Mouse (Mus musculus) midbrain, embryonic 11.5 days (tissue): ENCODE data around the gene Rnf145. TPM values are rescaled to one million over a fixed set of nuclear protein-coding genes. Genes with fewer than 3 reads are reported as not detected.

Source experiments
- ATAC-seq: fragments of 200-750 bp; cut with Nextera tagmentation; 2 replicates; pipeline ENCODE4 v1.8.0; 2017; ENCODE audit warnings: moderate TSS enrichment, moderate library complexity; ENCODE audit not compliant: low FRiP score
- DNase-seq: peaks from one replicate; pipeline ENCODE4 v3.0.0; 2015; ENCODE audit warnings: low spot score; ENCODE audit errors: missing footprints
- H3K27ac ChIP-seq: fragments of 300-500 bp; sonication (generic); 2 replicates; pipeline ENCODE4 v1.5.1; 2014; ENCODE audit warnings: low read depth, low read length
- H3K27me3 ChIP-seq: fragments of 300-500 bp; sonication (generic); 2 replicates; pipeline ENCODE4 v1.6.1; 2014; ENCODE audit warnings: mild to moderate bottlenecking, low read length, moderate library complexity, mixed read lengths; ENCODE audit not compliant: control insufficient read depth, insufficient read depth
- H3K36me3 ChIP-seq: fragments of 300-500 bp; sonication (generic); 2 replicates; pipeline ENCODE4 v1.6.1; 2014; ENCODE audit warnings: mild to moderate bottlenecking, low read length, moderate library complexity, mixed read lengths; ENCODE audit not compliant: control insufficient read depth, insufficient read depth
- H3K4me1 ChIP-seq: fragments of 300-500 bp; sonication (generic); 2 replicates; pipeline ENCODE4 v1.6.1; 2014; ENCODE audit warnings: low read length; ENCODE audit not compliant: control insufficient read depth, insufficient read depth
- H3K4me2 ChIP-seq: fragments of 300-500 bp; sonication (generic); 2 replicates; pipeline ENCODE4 v1.6.1; 2014; ENCODE audit warnings: mild to moderate bottlenecking, moderate library complexity
- H3K4me3 ChIP-seq: fragments of 300-500 bp; sonication (generic); 2 replicates; pipeline ENCODE4 v1.5.1; 2014; ENCODE audit warnings: low read depth, low read length
- H3K9ac ChIP-seq: fragments of 300-500 bp; sonication (generic); 2 replicates; pipeline ENCODE4 v1.6.1; 2014; ENCODE audit warnings: low read length
- H3K9me3 ChIP-seq: fragments of 300-500 bp; sonication (generic); 2 replicates; pipeline ENCODE4 v1.6.1; 2016; ENCODE audit warnings: low read length; ENCODE audit not compliant: control insufficient read depth
- WGBS: fragments of 180-500 bp; shearing (Covaris S2); extraction: QIAGEN DNeasy Blood & Tissue Kit; methylation state at CpG from one replicate; pipeline ENCODE4 v1.1.7; 2014; 5-methylcytosine and 5-hydroxymethylcytosine counted together
- polyA plus RNA-seq: library from polyadenylated mRNA; unstranded; fragments of >200 nt; fragmentation: Nextera tagmentation; extraction: Ambion mirVana; gene quantifications from 2 replicates; pipeline ENCODE4 v1.2.1, GENCODE M21; 2014

The Rnf145 gene
- polyA plus RNA-seq, 1 experiment from 2014 or later: 154 TPM

GRCm38 (mm10) chr11:44530382-44530781, 11.6 kb downstream of the Rnf145 start:
- Histone ChIP-seq H3K4me1 (no peaks in the 10 kb centered on the region), H3K9ac (no peak overlapping the region), H3K9me3 (no peaks in the 10 kb centered on the region), H3K27ac (no peak overlapping the region), H3K36me3 (peaks cover 17% of the 10 kb centered on the region), H3K27me3 (no peaks in the 10 kb centered on the region), H3K4me2 (no peak overlapping the region), H3K4me3 (no peak overlapping the region)
- 88% methylated on average over 8 of the region's 8 CpGs for WGBS
- DNase-seq (no peak), ATAC-seq (no peak)

- no peak overlapping the region for H3K4me3 ChIP-seq
- H3K36me3 ChIP-seq: peaks cover 14% of the 10 kb centered on the region
- H3K27me3 ChIP-seq: no peaks in the 10 kb centered on the region
- H3K9me3 ChIP-seq: no peaks in the 10 kb centered on the region
- ATAC-seq: no peak
- 94% methylated on average over 11 of the region's 11 CpGs for WGBS
- H3K4me1 ChIP-seq: no peaks in the 10 kb centered on the region
- no peak overlapping the region for H3K4me2 ChIP-seq
- no peak overlapping the region for H3K9ac ChIP-seq
- H3K27ac ChIP-seq: no peak overlapping the region
- DNase-seq: no peak
These were observed 12.1 kb downstream of the Rnf145 start for GRCm38 (mm10) chr11:44530867-44531266.

DNA sequence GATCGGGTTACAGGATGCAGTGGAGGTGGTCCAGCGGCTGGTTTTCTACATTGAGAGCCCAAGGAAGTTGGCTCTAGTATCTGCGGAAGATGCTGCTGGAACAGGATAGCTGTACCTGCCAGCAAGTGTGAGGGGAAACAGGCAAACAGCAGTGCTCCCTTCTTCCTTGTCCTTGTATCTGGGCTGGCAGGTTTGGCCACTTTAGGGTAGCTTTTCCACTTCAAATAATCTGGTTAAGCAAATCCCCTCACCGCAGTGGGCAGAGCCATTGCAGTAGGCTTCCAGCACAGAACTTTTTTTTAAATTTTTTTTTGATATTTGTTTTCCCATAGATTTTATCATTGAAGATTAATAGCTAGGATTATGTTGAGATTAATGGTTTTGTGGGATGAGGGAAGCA, 12.9 kb downstream of the Rnf145 start:
- Histone ChIP-seq H3K4me2 (no peak overlapping the region), H3K4me1 (no peaks in the 10 kb centered on the region), H3K36me3 (peaks cover 14% of the 10 kb centered on the region), H3K27me3 (no peaks in the 10 kb centered on the region), H3K27ac (no peak overlapping the region), H3K9me3 (no peaks in the 10 kb centered on the region), H3K9ac (no peak overlapping the region), H3K4me3 (no peak overlapping the region)
- ATAC-seq (no peak), DNase-seq (no peak)
- 97% methylated on average over 4 of the region's 4 CpGs for WGBS

DNA sequence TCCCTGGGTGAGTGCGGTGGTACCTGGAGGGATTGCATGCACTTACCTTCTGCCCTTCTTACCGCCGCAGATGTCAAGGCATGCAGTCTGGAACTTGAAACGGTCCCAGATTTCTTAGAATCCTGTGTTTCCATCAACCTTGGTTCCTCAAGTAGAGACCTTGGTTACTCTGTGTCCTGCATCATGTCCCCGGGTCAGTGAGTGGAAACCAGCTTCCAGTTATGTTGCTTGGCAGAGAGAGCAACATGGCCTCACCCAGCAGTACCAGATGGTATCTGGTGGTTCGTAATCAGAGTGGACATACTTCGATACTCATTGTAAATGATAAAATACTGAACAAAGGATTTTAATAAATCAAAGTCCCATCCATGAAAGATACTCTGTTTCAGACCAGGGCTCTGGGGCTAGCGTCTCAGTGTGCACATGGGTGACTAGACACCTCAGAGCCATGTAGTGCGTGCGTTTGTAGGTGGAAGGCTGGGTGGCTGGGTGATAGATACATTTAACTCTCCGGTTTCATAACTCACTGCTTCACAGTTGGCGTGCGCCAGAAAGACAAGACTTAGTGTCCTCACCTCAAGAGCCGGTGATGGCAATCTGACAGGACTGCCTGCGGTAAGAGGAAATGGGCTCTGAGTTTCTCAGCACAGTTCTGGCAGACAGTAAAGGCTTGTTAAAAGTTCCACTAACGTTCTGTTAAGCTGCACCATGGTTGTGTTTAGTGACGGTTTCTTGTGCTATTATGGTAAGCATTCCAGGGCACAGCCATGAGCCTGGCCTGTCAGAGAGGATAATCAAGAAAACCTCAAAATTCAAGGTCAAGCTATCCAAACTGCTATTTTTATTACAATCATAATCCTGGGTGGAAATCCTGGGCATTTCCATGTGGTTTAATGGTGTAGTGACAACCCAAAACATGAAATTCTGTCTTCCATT, 14.3 kb downstream of the Rnf145 start:
- no peak overlapping the region for H3K4me2 ChIP-seq

DNA sequence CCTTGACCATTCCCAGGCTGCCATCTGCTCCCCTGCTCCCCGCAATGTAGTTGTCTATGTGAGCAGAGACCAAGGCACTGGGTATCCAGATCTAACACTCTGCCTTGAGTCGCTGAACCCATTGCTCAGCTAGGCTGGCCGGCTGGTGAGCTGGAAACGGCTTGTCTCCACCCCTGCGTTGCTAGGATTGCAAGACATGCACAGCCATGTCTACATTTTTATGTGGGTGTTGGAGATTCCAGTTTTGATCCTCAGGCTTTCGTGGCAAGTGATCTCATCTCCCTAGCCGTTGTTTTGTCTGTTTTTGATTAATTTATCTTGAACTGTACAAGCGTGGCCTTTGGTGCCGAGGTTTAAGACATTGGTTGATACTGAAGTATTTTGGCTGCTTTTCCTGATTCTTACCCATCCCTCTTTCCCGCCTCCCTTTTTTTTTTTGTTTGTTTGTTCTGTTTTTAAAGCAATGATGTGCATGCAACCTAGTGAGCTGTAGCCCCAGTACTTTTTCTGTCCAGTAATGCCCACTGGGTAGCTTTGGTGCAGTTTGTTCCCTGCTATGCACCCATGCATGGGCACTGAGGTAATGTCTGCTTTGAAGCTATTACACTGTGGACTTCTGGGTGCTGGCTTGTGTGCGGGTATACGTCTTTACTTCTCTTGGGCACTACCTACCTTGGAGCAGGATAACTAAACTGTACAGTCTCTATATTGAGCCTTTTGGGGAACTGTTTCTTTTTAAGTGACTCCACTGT, 16.4 kb downstream of the Rnf145 start:
- DNase-seq: peak; percentile 8

More for the DNA sequence above, 14.3 kb downstream of the Rnf145 start:
- H3K4me1 ChIP-seq: no peaks in the 10 kb centered on the region
- no peak overlapping the region for H3K27ac ChIP-seq
- no peak overlapping the region for H3K4me3 ChIP-seq
- no peaks in the 10 kb centered on the region for H3K27me3 ChIP-seq
- ATAC-seq: no peak
- no peak overlapping the region for H3K9ac ChIP-seq
- no peaks in the 10 kb centered on the region for H3K9me3 ChIP-seq
- H3K36me3 ChIP-seq: peaks cover 14% of the 10 kb centered on the region
- no peak for DNase-seq
- 96% methylated on average over 17 of the region's 17 CpGs for WGBS

GRCm38 (mm10) chr11:44537403-44537802, 18.6 kb downstream of the Rnf145 start:
- Histone ChIP-seq H3K9ac (no peak overlapping the region), H3K27ac (no peak overlapping the region), H3K27me3 (no peaks in the 10 kb centered on the region), H3K4me2 (no peak overlapping the region), H3K36me3 (peaks cover 11% of the 10 kb centered on the region), H3K4me1 (no peaks in the 10 kb centered on the region), H3K9me3 (no peaks in the 10 kb centered on the region), H3K4me3 (no peak overlapping the region)
- 92% methylated on average over 7 of the region's 7 CpGs for WGBS
- no peak for DNase-seq
- ATAC-seq: no peak

More for the DNA sequence above, 16.4 kb downstream of the Rnf145 start:
- H3K4me2 ChIP-seq: no peak overlapping the region
- H3K4me1 ChIP-seq: no peaks in the 10 kb centered on the region
- H3K9ac ChIP-seq: no peak overlapping the region
- H3K9me3 ChIP-seq: no peaks in the 10 kb centered on the region
- H3K36me3 ChIP-seq: peaks cover 11% of the 10 kb centered on the region
- no peak overlapping the region for H3K27ac ChIP-seq
- no peaks in the 10 kb centered on the region for H3K27me3 ChIP-seq
- 90% methylated on average over 12 of the region's 12 CpGs for WGBS
- no peak for ATAC-seq
- H3K4me3 ChIP-seq: no peak overlapping the region

- H3K9ac ChIP-seq: no peak overlapping the region
- no peak overlapping the region for H3K4me2 ChIP-seq
- no peak for DNase-seq
- no peaks in the 10 kb centered on the region for H3K9me3 ChIP-seq
- H3K4me1 ChIP-seq: no peaks in the 10 kb centered on the region
- ATAC-seq: no peak
- WGBS: 93% methylated on average over 3 of the region's 3 CpGs
- H3K36me3 ChIP-seq: peaks cover 5% of the 10 kb centered on the region
- H3K27me3 ChIP-seq: no peaks in the 10 kb centered on the region
- no peak overlapping the region for H3K27ac ChIP-seq
- no peak overlapping the region for H3K4me3 ChIP-seq
These were observed 19.3 kb downstream of the Rnf145 start for GRCm38 (mm10) chr11:44538101-44538500.

DNA sequence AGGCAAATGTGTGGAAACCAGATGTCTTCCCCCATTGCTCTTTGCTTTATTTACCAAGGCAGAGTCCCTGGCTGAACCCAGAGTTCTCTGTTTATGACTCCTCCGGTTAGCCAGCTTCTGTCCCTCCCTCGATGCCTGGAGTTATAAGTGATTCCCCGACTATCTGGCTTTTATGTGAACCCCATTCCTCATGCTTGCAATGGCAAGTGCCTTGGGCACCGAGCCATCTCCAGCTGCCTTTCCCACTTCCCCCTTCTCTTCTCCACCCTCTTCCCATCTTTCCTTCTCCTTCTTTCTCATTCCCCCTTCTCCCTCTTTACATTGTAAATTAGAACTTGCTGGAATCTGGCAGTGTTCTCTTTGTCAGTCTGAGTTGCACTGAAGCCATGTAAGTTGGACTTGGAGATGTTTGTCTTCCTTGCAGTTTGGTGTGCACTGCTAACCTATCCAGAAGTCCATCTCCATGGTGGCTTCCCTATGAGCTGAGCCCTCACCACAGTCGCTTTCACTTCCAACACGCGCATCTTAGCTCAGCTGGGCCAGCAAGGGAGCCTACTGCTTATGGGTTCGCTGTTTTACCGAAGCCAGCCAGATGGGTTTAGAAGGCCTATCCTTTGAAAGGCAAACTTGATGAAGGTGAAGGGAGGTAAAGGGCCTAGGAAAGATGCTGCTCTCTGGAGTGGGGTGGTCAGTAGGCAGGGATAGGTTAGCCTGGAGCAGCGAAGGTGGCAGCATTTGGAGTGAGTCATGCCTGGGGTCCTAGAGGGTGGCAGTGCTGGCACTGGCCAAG, 19.9 kb downstream of the Rnf145 start:
- H3K9me3 ChIP-seq: no peaks in the 10 kb centered on the region
- no peak overlapping the region for H3K27ac ChIP-seq
- 90% methylated on average over 10 of the region's 10 CpGs for WGBS
- no peak for ATAC-seq
- H3K4me2 ChIP-seq: no peak overlapping the region
- no peak overlapping the region for H3K9ac ChIP-seq
- no peak overlapping the region for H3K4me3 ChIP-seq
- H3K36me3 ChIP-seq: no peaks in the 10 kb centered on the region; the same call in 1 of the 2 replicates
- DNase-seq: no peak
- H3K27me3 ChIP-seq: no peaks in the 10 kb centered on the region
- no peaks in the 10 kb centered on the region for H3K4me1 ChIP-seq
